Mouse (Mus musculus) E14TG2a.4 (cell line): ENCODE results near the gene Cisd3.
A peak's percentile ranks its signal among the peaks of the same experiment; 100 is the strongest.

ENCODE experiments used
- H3K27me3 ChIP-seq: 2 replicates; pipeline ENCODE4 v1.6.1; 2014; ENCODE audit warnings: low read length, control low read depth; ENCODE audit not compliant: insufficient read depth
- H3K36me3 ChIP-seq: 2 replicates; pipeline ENCODE4 v1.6.1; 2014; ENCODE audit warnings: low read length, control low read depth; ENCODE audit not compliant: insufficient read depth
- H3K4me1 ChIP-seq: replicated peaks from 2 replicates; pipeline ENCODE4 v1.6.1; 2014; ENCODE audit warnings: low read depth, low read length, control low read depth
- H3K4me3 ChIP-seq: replicated peaks from 2 replicates; pipeline ENCODE4 v1.5.1; 2014; ENCODE audit warnings: mild to moderate bottlenecking, low read length
- H3K9me3 ChIP-seq: 2 replicates; pipeline ENCODE4 v1.6.1; 2014; ENCODE audit warnings: low read length, control low read depth
- CTCF ChIP-seq: conservative IDR thresholded peaks from 2 replicates; pipeline ENCODE4 v1.5.1; 2014; ENCODE audit warnings: low read length
- NANOG ChIP-seq: IDR thresholded peaks from 2 replicates; pipeline ENCODE4 v1.6.1; 2014; ENCODE audit warnings: borderline replicate concordance, low read length, mixed read lengths
- POU5F1 ChIP-seq: IDR thresholded peaks from 2 replicates; pipeline ENCODE4 v1.6.1; 2014; ENCODE audit warnings: low read length, borderline replicate concordance

Cisd3 gene

GRCm38 (mm10) chr11:97661648-97662133 lies 23.9 kb upstream of the Cisd3 start:
- peak overlapping the region; percentile 94 for H3K4me3 ChIP-seq
- peaks cover 59% of the 10 kb centered on the region for H3K4me1 ChIP-seq
- TF ChIP-seq POU5F1: no peak
- no peak for TF ChIP-seq CTCF
- no peak for TF ChIP-seq NANOG
- no peaks in the 10 kb centered on the region for H3K27me3 ChIP-seq
- no peaks in the 10 kb centered on the region for H3K9me3 ChIP-seq
- peaks cover 30% of the 10 kb centered on the region for H3K36me3 ChIP-seq

DNA sequence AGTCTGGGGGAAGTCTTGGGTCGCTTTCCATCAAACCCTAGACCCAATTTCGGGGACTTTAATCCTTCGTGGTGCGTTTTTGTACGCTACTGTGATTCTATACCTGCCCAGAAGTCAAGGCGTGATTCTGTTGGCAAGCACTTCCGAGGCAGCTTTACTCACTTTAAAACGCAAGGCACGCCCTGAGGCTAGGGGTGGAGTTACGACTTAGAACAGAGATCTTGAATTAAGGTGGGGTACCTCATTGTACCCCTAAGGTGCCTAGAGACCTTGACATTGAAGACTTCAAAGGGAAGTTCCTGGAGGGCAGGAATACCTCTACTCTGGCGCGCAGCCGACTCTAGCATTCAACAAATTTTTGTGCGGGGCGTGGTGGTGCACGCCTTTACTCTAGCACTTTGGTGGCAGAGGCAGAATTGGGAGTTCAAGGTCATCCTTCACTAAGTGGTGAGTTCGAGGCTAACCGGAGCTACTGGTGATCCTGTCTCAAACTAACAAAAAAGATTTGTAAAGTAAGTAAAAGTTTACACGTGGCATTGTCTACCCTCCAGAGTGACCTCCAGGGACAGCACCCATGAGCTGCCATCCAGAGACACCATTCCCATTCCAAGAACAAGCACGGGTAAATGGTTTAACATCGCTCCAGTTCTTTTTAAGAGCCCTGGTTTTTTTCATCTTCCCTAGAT lies 23.3 kb upstream of the Cisd3 start:
- peaks cover 36% of the 10 kb centered on the region for H3K36me3 ChIP-seq

DNA sequence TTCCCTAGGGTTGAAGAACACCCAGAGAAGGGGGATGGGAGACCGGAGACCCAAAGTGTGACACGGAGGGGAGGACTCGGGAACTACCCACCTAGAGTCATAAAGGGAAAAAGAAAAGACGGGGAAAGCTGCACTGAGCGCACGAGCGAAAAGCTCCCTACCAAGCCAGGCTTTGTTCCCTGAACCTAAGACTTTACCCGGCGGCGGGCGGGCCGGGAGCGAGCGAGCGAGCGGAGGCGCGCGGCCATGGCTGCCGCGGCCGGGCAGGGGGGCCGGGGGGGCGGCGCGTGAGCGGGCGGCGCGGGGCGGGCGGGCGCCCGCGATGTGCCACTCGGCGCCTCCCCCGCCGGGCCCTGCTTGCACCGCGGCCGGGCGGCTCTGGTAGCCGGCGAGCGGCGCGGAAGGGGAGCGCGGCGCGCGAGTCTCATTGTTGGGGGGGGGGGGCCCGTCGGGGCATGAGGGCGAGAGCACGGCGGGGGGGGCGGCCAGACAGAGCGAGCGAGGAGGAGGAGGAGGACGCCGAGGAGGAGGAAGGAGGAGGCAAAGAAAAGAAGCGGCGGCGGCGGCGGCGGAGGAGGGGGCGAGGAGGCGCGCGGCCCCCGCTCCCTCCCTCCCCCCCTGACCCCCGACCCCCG lies 22.6 kb upstream of the Cisd3 start, which contains the start of gene Mllt6:
Mllt6 (plus strand) TSS at position 522 of the 635 bp plus-strand sequence.
- TF ChIP-seq CTCF (no peak), NANOG (no peak), POU5F1 (no peak)
- Histone ChIP-seq H3K9me3 (no peaks in the 10 kb centered on the region), H3K4me3 (peak within 1 kb of the TSS; percentile 94), H3K4me1 (peaks cover 60% of the 10 kb centered on the region), H3K27me3 (no peaks in the 10 kb centered on the region), H3K36me3 (peaks cover 42% of the 10 kb centered on the region)

More for the DNA sequence above, 23.3 kb upstream of the Cisd3 start:
- TF ChIP-seq POU5F1 (no peak), NANOG (peak; percentile 85)
- Histone ChIP-seq H3K4me1 (peaks cover 59% of the 10 kb centered on the region), H3K9me3 (no peaks in the 10 kb centered on the region), H3K4me3 (peak overlapping the region; percentile 94), H3K27me3 (no peaks in the 10 kb centered on the region)

- TF ChIP-seq CTCF (no peak), POU5F1 (no peak), NANOG (no peak)
- Histone ChIP-seq H3K4me3 (peak overlapping the region; percentile 90), H3K9me3 (no peaks in the 10 kb centered on the region), H3K27me3 (no peaks in the 10 kb centered on the region), H3K4me1 (peaks cover 60% of the 10 kb centered on the region), H3K36me3 (peaks cover 43% of the 10 kb centered on the region)
Observed at GRCm38 (mm10) chr11:97663528-97664338, 21.9 kb upstream of the Cisd3 start.

GRCm38 (mm10) chr11:97664339-97664665 lies 21.3 kb upstream of the Cisd3 start:
- TF ChIP-seq POU5F1: no peak
- no peak for TF ChIP-seq CTCF
- no peak for TF ChIP-seq NANOG
- H3K4me1 ChIP-seq: peaks cover 60% of the 10 kb centered on the region
- H3K27me3 ChIP-seq: no peaks in the 10 kb centered on the region

DNA sequence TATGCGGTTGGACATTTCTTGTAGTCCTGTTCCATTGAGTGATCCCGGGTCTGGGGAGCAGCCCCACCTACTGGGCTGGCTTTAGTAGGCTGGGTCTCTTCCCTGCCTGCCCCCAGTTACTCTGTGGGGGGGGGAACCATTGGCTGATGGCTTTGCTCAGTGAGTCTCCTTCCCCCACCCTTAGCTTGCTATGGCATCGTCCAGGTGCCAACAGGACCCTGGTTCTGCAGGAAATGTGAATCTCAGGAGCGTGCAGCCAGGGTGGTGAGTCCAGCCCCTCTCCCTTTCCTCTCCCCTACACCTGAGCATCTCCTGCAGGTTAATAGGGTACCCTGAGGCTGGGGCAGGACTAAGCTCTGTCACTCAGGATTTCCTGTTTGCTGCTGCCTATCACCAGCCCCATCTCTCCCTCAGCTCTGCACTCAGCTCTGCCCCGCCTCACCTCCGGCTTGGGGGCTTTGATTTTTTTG lies 20.8 kb upstream of the Cisd3 start:
- Histone ChIP-seq H3K36me3 (peaks cover 49% of the 10 kb centered on the region), H3K27me3 (no peaks in the 10 kb centered on the region), H3K4me3 (peak overlapping the region; percentile 90), H3K4me1 (peaks cover 62% of the 10 kb centered on the region), H3K9me3 (no peaks in the 10 kb centered on the region)
- peak; percentile 13 for TF ChIP-seq CTCF
- TF ChIP-seq POU5F1: no peak

More at GRCm38 (mm10) chr11:97664339-97664665, 21.3 kb upstream of the Cisd3 start:
- peak overlapping the region; percentile 90 for H3K4me3 ChIP-seq
- peaks cover 44% of the 10 kb centered on the region for H3K36me3 ChIP-seq
- H3K9me3 ChIP-seq: no peaks in the 10 kb centered on the region

DNA sequence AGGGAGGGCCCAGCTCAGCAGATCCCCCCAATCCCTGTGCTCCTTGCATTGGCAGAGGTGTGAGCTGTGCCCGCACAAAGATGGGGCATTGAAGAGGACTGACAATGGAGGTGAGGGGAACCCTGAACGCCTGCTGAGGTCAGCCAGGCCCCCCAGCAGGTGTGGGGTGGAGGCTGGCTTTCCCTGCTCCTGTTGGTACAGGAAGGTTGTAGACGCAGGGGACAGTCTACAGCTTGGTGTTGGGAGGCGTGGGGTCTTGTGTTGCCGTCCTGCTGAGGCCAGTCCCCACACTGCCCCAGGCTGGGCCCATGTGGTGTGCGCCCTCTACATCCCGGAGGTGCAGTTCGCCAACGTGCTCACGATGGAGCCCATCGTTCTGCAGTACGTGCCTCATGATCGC lies 20.2 kb upstream of the Cisd3 start:
- H3K4me3 ChIP-seq: peak overlapping the region; percentile 90
- no peaks in the 10 kb centered on the region for H3K27me3 ChIP-seq
- H3K4me1 ChIP-seq: peaks cover 68% of the 10 kb centered on the region
- TF ChIP-seq POU5F1: no peak
- no peak for TF ChIP-seq NANOG
- TF ChIP-seq CTCF: no peak
- peaks cover 55% of the 10 kb centered on the region for H3K36me3 ChIP-seq
- no peaks in the 10 kb centered on the region for H3K9me3 ChIP-seq

DNA sequence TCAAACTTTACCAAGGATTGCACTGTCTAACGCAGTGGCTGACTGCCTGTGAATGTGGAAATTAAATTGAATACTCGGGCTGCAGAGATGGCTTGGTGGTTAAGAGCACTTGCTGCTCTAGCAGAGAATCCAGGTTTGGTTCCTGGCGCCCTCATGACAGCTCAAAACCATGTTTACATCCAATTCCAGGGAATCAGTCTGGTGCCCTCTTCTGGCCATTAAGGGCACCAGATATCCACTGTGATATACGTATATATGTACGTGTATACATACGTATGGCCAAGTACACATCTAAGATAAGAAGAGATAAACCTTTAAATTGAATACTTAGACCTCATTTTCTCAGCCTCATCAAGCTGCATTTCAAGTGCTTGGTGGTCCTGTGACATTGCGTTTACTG lies 19.4 kb upstream of the Cisd3 start:
- no peaks in the 10 kb centered on the region for H3K9me3 ChIP-seq
- H3K36me3 ChIP-seq: peaks cover 63% of the 10 kb centered on the region
- TF ChIP-seq CTCF (peak; percentile 78), POU5F1 (no peak)
- peaks cover 68% of the 10 kb centered on the region for H3K4me1 ChIP-seq
- no peaks in the 10 kb centered on the region for H3K27me3 ChIP-seq
- H3K4me3 ChIP-seq: peak overlapping the region; percentile 90
